Mouse (Mus musculus) brown adipose tissue, adult 24 weeks (tissue): ENCODE results near the gene Rapgef2. TPM values are rescaled to one million over a fixed set of nuclear protein-coding genes. Genes with fewer than 3 reads are reported as not detected.
A peak's percentile ranks its signal among the peaks of the same experiment; 100 is the strongest.

Experiments
- H3K27ac ChIP-seq: fragments of 200-500 bp; replicated peaks from 2 replicates; pipeline ENCODE4 v1.5.1; 2012; ENCODE audit warnings: low read depth, mild to moderate bottlenecking, low read length
- H3K4me1 ChIP-seq: fragments of 200-500 bp; 2 replicates; pipeline ENCODE4 v1.6.1; 2012; ENCODE audit warnings: low read length, mixed read lengths; ENCODE audit not compliant: control insufficient read depth, insufficient read depth, insufficient read length
- H3K4me3 ChIP-seq: fragments of 200-500 bp; 2 replicates; pipeline ENCODE4 v1.5.1; 2012; ENCODE audit warnings: low read depth, mild to moderate bottlenecking, low read length, moderate library complexity; ENCODE audit not compliant: insufficient read depth
- polyA plus RNA-seq: library from polyadenylated mRNA; stranded (reverse); fragments of >200 nt; gene quantifications from 2 replicates; pipeline ENCODE4 v1.2.4, GENCODE M21; 2012; ENCODE audit not compliant: missing spikeins, insufficient read depth, insufficient read length

Rapgef2 gene
- polyA plus RNA-seq: 6.6 and 8.9 TPM in 2 replicates

DNA sequence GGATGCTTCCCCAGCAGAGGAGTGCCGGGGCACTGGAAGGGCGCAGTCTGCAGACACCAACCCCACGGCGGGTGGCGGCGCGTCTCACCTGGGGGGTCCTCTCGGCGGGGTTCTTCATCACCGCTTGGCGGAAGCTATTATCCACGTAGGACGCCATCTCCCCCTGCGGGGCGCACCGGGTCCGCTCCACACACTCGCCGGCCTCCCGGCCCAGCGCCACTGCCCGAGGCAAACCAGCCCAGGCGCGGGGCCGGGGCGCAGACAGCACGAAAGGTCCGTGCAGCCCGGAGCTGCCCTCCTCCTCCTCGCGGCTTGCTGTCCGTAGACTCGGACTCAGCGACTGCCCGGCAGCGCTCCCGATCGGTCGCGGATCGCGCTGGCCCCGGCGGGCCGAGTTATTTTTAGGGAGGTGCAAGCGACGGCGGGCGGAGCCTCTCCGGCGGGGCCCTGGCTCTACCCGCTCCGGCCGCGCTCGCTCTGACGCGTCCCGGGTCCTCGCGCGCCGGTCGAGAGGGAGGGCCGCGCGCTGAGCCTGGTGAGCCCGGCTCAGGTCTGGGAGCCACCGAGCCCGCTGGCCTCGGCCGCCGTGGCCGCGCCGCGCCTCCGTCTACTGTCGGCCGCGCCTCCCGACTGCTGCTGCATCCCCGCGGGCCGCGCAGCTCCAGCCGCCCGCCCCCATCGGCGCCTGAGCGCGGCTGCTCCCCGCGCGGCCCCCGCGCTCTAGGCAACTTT, at the start of gene Rapgef2:
Gene Rapgef2, minus strand, starts transcription at position 142 of the 732 bp plus-strand sequence.
- H3K27ac ChIP-seq: peak within 1 kb of the TSS; percentile 83
- peak within 1 kb of the TSS; percentile 96 for H3K4me3 ChIP-seq
- H3K4me1 ChIP-seq: peaks cover 23% of the 10 kb centered on the region

DNA sequence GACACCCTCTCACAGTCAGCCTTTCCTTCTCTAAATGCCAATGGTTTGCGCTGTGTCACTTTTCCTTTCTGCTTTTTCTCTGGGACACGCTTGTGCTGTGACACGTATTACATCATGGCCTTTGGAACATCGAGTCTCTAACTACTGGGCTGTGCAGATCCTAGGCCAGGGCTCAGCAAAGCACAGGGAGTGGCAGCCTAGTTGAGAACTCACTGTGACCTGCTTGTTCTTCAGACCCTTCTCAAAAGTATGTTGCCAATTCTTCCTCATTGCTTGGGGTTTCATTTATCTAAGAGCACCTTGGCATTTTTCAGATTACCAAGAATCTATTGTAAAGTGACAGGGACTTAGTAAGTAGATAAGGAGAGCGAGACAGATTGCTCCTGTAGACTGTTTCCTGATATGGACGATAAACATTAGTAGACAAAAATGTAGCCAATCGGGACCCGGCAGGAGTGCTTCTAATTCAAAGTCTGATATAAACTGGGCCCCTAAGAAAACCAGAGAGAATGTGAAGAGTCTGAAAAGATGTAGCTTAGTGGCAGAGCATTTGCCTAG, 47.4 kb upstream of the Rapgef2 start:
- Histone ChIP-seq H3K27ac (no peak overlapping the region), H3K4me1 (no peaks in the 10 kb centered on the region), H3K4me3 (no peak overlapping the region)

DNA sequence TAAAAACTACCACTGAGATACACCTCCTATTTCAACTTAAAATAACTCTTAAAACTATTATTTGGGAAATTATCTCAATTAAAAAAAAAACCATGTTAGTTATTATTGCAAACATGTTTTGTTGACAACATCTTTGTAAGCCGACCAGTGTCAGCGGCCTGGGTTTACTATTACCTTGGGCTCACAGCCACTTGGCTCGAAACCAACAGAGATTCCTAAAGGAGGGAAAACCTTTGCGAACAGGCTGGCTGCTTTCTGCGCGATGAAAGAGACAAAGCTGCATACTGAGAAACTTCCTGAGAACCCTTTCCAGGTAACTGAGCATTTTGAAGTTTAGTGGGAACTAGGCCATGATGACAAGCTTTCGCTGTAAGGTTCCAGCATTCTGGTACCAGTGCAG, 46.7 kb upstream of the Rapgef2 start:
- H3K4me1 ChIP-seq: no peaks in the 10 kb centered on the region
- H3K4me3 ChIP-seq: no peak overlapping the region
- H3K27ac ChIP-seq: no peak overlapping the region

DNA sequence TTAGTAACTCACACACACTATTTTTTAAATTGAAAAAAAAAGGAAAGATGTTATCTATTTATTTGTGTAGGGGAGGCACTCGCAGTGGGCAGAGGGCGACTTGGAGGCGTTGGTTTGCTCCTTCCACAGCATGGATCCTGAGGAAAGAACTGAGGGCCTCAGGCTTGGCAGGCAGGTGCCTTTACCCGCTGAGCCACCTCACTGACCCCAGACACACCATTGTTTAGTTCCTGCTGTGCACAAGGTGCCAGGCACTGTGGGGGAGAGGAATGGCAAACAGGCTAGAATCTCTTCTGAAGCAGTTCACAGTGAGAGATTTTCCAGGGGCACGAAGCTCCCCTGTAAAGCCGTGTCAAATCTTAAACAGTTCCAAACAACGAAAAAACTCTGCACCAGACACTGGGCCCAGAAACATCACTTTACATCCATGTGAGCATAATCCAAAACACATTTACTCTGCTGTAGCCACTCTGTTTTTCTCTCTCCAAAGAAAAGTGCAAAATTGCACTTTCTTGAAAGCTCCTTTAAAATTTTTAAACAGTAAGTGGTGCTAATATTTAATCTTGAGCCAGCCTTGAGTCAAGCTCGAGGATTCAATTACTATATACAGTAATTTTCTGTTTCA, 43.5 kb upstream of the Rapgef2 start:
- Histone ChIP-seq H3K4me3 (no peak overlapping the region), H3K4me1 (peaks cover 4% of the 10 kb centered on the region; the same call in 1 of the 2 replicates), H3K27ac (no peak overlapping the region)

DNA sequence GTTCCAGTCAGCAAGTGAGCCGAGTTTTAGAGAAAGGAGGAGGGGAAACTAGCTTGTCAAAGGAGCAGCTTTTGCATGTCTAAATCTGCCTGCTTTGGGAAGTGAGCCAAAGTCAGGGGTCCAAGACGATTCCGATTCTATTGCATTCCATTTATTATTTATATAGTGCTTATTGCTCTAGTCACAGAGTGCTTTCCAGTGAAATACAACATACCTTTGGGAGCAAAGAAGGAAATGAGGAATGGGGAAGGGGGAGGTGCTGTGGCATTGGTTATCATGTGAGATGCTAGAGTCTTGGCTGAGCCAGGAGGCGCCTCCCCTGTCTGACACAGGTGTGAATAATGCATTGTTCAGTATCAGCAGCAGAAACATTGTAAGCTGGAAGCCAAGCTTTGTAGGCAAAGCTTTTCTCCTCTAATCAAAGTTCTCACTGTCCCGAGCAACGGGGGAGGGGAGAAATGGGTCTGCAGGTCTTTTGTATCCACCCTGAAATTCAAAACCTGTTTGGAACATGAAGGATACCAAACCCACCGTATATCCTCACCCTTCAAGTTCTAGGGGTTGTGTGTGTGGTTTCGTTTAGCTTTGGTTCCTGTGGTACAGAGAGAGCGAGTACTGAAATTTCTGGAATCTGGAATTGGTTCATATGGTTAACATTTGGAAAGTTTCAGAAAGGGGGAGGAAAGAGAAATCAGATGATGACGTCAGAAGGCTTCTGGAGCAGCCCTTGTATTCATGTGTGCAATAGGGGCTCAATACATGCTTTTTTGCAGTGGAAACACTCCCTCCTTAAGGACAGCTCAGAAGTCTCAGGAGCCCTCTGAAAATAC, 38.6 kb upstream of the Rapgef2 start:
- no peak overlapping the region for H3K4me3 ChIP-seq
- peaks cover 4% of the 10 kb centered on the region; the same call in 1 of the 2 replicates for H3K4me1 ChIP-seq
- no peak overlapping the region for H3K27ac ChIP-seq

DNA sequence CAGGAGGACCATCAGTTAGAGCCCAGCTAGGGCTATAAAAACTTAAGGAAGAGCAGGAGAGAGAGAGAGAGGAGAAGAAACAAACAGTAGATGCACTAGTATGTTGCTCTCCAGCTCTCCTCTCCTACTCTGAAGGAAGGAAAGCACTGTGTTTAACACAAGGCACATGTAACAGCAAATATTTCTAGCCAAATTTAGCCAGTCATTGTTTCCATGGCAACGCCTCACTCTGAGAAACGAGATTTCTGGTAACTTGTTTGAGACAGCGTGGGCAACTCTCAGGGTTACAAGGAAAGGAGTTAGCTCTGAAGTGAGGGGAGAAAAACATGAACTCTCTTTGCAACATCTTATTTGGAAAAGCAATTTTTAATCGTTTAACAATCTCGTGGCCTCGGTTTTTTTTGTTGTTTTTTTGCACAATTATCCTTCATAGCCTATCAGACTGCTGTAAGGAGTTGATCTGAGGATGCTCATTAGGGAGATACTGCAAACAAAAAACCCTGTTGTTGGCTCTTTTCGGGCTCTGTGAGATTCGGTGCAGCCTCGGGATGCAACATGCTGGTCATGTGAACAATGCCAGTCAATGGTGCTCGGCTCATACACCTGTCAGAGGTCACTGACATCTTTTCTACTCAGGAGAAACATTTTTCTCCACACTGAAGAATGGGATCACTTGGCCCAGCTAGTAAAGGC, 27.8 kb upstream of the Rapgef2 start:
- H3K27ac ChIP-seq: no peak overlapping the region
- no peaks in the 10 kb centered on the region for H3K4me1 ChIP-seq
- H3K4me3 ChIP-seq: no peak overlapping the region

DNA sequence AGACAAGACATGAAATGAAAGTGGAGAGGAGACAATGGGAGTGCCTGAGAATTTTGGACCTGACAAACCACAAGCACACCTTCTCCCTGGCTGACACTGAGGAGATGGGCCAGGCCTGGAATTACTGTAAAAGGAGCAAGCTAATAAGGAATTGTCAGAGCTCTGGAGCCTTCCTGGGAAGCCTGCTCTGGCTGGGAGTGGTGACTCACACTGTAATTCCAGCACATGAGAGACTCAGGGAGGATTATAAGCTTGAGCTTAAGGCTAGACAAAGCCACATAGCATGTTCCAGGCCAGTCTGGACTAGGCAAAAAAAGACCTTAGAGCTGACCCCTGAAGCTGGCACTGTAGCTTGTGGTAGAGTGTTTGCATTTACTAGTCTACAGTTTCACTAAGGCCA, 25.6 kb upstream of the Rapgef2 start:
- no peak overlapping the region for H3K27ac ChIP-seq
- no peak overlapping the region for H3K4me3 ChIP-seq
- H3K4me1 ChIP-seq: no peaks in the 10 kb centered on the region

DNA sequence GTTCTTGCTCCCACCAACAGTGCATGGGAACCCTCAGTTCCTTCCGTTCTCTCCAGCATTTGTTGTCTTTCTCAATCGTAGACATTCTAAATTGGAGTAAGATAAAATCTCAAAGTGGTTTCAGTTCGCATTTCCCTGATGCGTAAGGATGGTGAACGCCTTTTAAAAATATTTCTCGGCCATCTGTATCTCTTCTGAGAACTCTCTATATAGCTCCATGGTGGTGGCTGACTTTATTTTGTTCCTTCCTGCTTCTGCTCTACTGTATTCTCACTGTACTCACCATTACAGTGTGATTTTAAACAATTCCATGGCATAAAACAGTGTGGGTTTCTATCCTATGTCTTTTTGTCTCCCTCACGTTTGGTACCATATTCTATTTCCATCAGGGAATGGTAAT, 23.9 kb upstream of the Rapgef2 start:
- no peak overlapping the region for H3K27ac ChIP-seq
- no peak overlapping the region for H3K4me3 ChIP-seq
- no peaks in the 10 kb centered on the region for H3K4me1 ChIP-seq

DNA sequence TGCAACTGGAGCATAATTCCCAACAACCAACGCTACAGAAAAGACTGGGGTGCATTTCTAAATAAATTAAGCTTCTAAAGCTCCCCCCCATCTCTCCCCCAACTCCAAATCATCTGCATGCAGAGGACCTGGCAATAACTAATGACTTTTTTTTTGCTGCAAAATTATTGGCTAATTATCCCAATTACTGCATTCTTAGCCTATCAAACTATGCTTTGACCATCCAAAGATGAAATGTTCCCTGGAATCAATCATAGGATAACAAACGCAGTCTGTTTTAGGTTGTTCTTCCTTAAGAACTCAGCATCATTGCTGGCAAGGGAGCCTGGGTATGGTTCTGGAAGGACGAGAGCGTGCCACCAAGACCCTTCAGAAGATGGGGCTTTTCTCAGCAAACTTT, 22.3 kb upstream of the Rapgef2 start:
- Histone ChIP-seq H3K4me1 (no peaks in the 10 kb centered on the region), H3K27ac (no peak overlapping the region), H3K4me3 (no peak overlapping the region)

DNA sequence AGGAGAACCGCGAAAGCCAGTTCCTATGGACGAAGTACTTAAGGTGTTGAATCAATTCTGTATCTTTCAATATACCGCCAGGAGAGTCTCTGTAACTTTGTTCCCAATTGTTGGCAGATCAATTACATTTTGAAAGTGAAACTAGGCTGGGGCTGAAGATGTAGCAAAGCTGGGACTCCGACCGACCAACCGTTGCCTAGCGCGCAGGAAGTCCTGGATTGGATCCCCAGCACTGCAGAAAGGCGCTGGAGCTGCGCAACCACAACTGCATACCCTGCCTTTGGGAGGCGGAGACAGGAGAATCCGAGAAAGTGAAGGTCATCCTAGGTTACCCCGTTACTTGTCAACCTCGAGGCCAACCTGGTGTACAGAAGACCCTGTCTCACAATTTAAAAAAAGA, 13.1 kb upstream of the Rapgef2 start:
- no peak overlapping the region for H3K4me3 ChIP-seq
- no peak overlapping the region for H3K27ac ChIP-seq
- H3K4me1 ChIP-seq: no peaks in the 10 kb centered on the region; the same call in 1 of the 2 replicates

DNA sequence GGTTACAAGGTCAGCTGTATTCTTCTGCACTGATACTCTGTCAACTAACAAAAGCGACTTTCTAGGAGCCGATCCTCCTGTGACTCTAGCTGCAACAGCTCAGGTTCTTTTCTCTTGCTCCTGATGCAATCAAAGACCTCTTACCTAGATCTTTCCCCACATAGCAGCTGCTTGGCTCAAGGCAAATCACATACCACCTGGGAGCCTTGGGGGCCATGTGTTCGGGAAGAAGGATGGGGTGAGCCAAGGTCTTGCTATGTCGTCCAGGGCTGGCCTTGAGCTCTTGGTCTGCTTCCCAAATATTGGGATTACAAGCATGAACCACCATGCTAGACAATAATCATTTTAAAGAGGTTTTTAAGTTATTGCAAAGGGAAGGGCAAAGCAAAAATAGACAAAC, 11.0 kb upstream of the Rapgef2 start:
- Histone ChIP-seq H3K4me3 (no peak overlapping the region), H3K27ac (no peak overlapping the region), H3K4me1 (no peaks in the 10 kb centered on the region; the same call in 1 of the 2 replicates)

DNA sequence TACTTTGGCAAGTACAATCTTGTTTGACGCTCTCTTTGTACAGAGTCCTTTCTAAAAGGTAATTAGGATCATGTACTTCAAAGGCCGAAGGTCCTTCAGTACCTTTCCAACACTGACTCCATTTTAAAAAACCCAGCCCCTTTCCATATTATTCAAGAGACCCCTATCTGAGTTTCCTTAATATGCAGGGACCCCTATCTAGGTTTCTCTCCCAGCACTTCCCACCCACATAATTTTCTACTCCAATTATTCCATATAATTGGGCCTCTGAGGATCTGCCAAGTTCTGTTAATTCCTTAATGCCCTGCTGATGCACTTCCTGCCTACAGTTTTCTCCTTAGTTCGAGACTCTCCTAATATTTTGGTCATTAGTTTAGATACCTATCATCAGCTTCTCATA, 10.3 kb upstream of the Rapgef2 start:
- H3K27ac ChIP-seq: no peak overlapping the region
- H3K4me1 ChIP-seq: no peaks in the 10 kb centered on the region; the same call in 1 of the 2 replicates
- H3K4me3 ChIP-seq: no peak overlapping the region

DNA sequence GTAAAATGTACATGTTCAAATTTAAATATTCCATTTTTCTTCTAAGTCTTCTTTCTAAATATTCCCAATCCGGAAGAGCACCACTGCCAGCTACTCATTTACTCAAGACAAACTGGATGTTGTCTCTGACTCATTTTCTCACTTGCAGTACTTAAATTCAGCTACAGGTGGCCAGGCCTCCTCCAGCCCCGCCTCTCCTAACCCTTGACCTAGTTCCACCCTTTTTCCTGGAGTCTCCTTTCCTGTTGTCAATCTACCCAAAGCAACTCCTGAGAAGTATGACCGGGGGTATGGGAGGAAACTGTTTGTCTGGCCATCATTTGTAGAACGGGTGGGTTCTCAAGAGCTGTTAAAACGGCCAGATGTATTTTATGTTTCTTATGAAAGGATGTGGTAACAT, 9.7 kb upstream of the Rapgef2 start:
- Histone ChIP-seq H3K4me1 (no peaks in the 10 kb centered on the region; the same call in 1 of the 2 replicates), H3K27ac (no peak overlapping the region), H3K4me3 (no peak overlapping the region)

DNA sequence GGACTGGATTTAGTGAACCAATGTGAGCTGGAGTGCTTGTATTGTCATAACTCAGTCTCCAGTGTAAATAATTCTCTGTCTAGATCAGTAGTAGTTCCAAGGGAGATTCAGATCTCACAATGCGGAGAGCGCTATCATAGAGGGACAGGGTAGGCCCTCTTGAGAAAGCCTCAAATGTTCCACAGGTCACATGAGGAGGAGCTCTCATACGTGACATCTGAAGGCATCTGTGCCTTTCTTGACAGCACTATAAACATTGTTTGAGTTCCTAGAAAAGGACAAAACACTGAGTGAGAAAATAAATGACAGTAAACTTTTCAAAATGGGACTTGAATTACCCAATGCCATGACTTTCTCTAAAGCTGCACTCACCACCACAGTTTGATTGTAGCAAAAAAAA, 8.4 kb upstream of the Rapgef2 start:
- Histone ChIP-seq H3K4me3 (no peak overlapping the region), H3K4me1 (no peaks in the 10 kb centered on the region; the same call in 1 of the 2 replicates), H3K27ac (no peak overlapping the region)
